Mouse (Mus musculus): ENCODE data around the gene Rfxap.

The Rfxap gene

DNA sequence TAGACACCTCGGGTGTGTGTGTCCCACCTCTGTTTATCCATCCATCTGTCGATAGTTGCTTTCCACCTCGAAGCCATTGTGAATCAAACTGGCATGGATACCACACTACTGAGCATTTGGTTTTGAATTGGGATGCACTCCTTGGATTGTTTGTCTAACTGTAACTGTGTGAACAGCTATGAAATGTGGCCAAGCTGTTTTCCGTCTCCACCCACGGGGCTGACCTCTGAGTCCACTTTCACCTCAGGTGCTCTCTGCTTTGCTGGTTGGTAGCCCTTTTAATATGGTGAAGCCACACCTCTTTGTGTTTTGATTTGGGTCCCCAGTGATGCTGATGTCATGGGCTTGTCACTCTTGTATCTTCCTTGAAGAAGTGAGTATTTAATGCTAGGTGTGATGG is 40.8 kb downstream of the Rfxap start:
- DNase-seq (ENCODE audit: low read depth, low spot score) = no peak

DNA sequence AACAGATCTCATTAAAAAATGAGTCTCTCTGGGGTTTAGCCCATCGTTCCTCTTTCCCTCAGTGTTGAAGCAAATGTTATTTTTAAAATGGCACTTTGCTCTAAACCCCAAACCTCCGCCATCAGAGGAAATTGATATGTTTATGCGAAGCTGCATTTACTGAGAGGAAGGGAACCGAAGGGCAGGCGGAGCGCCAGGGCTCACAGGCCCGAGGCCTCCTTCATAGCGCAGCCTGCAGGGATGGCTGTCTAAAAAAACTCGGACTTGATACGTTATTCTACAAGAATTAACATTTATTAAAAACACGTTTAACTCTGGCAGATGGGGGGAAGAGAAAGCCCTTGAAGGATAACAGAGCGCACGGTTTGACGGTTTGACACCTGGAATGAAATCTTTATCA is 41.6 kb downstream of the Rfxap start:
- no peak for DNase-seq (ENCODE audit: low read depth, low spot score)

DNA sequence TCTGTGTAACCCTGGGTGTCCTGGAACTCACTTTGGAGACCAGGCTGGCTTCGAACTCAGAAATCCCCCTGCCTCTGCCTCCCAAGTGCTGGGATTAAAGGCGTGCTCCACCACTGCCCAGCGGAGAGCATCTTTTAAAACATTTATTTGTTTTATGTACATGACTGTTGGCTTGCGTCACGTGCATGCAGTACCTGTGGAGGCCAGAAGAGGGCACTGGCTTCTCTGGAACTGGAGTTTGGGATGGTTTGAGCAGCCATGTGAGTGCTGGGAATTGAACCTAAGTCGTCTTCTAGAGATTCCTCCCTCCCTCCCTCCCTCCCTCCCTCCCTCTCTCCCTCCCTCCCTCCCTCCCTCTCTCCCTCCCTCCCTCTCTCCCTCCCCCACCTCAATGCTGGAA is 42.1 kb downstream of the Rfxap start:
- DNase-seq (ENCODE audit: low read depth, low spot score) = peak; percentile 40

DNA sequence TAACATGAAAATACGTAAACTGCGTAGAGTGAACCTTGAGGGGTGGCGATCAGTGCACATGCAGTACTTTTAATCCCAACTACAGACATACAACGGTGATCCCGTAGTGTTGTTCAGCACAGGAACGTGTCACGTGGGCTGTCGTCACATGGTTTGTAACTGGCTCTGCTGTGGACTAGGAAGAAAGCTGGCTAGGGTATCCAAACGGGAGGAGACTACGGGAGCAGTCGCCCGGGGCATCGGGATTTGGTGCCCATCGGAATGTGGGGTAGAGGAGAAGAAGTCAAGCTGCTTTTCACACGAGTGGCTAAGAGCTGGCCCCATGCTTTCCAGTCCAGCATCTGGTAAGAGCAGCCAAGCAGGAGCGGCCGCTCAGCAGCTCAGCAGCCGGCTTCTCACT is 43.2 kb downstream of the Rfxap start:
- DNase-seq (ENCODE audit: low read depth, low spot score) = no peak

DNA sequence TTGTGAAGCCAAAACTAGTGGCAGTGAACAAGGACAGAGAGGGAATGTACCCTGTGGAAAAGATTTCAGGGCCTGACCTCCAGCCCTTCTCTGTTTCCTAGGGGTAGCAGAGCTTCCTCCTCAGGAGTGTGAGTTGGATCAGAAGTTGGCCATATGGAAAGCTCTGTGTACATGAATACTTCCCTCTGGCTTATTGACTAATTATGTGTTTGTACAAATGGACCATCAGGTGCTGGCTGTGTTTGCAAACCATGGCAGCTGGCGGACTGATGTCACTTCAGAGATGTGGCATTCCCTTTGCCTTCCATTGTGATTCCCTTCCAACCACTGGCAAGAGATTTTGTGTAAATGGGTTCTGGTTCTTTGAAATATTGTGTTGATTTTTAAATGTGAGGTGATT is 46.3 kb downstream of the Rfxap start:
- no peak for DNase-seq (ENCODE audit: low read depth, low spot score)

DNA sequence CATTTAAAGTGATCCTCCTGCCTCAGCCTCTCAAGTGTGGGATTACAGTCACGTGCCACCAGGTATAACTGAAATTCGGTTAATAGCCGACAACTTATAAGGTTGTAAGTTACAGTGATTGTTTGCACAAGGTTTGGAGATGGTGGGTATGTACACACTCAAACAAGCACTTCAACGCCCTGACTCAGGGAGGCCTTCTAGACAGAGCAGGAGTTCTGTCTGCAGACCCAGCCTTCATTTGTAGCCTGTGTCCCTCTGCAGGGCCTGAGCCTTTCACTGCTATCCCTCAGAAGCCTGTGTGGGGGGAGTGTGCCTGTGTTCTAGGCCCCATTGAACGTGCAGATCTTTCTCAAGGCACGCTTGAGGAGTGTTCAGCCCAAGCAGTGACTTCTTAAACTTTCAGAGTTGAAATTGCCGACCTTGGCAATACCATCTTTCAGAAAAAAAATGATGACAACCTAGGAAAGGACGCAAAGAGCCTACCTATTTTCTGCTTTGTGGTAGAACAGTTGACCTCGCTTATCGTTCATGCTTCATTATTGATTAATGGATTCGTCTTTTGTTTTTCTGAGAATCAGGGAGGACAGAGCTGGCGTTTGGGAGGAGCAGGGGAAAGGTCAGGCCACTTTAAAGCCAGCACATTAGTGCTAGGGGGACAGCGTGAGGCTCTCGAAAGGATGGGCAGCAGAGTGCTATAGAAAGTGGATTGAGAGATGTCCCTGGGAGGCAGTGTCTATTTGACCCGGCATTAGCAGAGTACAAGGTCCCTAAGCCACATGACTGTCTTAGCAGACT is 47.1 kb downstream of the Rfxap start:
- no peak for DNase-seq (ENCODE audit: low read depth, low spot score)

DNA sequence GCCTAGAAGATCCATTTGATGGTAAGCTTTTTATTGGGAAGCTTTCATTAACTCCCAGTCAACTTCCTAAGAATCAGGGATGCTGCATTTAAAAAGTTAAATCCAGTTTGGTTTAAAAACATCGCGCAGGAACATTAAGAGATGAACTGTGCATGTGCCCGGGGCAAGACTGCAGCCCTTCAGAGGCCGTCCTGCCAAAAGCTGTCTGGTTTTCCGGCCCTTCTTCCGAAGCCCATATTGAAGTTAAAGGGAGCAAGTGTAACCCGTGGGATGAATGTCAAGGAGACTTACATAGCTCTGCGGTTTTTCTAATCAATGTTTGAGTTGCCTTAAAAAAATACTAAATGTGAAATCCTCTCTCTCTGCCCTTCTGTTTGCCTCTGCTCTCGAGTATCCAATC is 48.4 kb downstream of the Rfxap start:
- DNase-seq (ENCODE audit: low read depth, low spot score) = no peak

DNA sequence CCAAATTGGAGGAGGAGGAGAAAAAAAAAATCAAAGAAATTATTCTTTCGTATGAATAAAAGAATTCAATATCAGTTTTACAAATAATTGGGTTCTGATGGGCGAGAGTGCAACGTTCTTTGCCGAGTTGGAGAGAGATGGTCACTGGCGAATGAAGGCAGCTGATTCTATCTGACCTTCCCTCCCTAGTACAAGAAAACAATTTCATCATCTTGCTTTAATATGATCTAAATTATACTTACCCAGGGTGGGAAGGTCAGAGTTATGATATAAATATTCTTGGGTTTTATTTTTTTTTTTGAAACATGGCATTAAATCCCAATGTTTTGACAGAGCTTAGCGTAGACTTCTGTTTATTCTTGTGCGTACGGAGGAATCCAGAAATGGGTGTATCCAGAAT is 50.1 kb downstream of the Rfxap start:
- no peak for DNase-seq (ENCODE audit: low read depth, low spot score)

DNA sequence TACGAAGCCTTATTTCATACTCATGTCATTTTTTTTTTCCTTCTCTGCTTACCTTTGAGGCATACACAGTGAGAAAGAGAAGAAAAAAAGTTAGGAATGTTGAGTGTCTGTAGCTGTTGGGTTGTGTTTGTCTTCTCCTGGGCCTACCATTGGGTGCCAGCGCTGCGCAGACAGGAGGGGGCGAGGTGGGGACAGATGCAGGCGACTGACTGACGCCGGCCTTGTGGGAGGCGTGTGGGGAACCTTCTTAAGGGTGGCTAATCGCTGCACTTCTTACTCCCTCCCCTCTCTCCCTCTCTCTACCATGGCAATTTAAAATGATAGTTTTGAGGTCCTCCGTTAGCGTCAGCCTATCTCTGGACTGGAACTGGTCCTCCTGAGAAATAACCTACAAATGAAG is 51.5 kb downstream of the Rfxap start:
- no peak for DNase-seq (ENCODE audit: low read depth, low spot score)

DNA sequence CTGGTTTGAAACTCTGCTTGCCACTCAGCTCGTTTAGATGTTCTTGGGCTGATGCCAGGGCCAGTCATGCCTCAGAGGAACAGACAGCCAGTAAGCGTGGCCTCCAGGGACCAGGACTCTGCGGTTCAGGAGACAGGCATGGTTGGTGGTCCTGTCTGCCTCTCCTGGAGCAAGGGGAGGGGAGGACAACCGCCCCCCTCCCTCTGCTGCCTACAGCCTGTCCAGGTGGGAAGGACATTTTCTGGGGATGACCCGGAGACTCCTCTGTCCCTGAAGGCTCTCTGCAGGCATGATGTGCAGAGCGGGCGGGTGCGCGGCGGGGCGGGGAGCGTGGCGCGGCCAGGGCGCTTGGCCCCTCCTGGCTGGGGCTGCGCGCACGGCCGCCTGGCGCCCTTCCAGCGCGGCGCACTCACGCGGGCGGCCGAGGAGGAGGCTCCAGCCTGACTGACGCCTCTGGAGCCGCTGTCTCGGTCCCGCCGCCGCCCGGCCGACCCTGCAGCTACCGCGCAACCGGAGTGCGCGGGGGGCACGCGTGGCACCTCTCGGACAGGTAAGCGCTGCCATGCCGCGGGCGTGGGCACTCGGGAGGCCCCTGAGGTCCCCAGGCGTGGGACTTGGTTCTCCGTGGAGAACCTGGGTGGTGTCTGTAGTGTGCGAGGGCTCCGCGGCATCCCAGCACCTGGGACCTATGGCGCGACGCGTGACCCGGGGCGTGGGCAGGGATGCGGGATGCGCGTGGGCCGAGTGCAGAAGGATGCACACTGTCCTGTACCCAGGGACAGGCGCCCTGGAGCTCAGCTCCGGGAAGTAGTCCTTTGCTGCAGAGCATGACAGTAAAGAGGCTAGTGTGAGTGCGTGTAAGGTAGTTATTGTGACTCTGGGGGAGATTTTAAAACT is 52.2 kb downstream of the Rfxap start, which contains the start of gene Smad9:
TSS of gene Smad9 (plus strand) at position 438 of the 897 bp plus-strand sequence.
- DNase-seq (ENCODE audit: low read depth, low spot score) = no peak

DNA sequence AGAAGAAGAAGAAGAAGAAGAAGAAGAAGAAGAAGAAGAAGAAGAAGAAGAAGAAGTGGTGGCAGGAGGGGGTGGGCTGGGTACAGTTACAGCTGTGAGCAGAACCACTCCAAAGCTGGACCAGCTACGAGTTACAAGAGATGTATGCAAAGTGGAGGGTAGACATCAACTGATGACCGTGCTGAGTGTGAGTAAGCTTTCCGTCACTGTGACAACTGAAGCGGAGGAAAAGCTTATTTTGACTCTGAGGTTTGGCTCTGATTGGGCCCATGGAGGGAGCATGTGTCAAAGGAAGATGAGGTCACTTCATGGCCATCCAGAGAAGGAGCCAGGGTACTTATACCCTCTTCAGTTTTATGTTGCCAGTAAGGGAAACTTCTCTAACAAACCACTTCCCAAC is 54.2 kb downstream of the Rfxap start:
- DNase-seq (ENCODE audit: low read depth, low spot score) = no peak

Measured in CD4-positive, CD25-positive, alpha-beta regulatory T cell, adult 2 months (primary cell).